Mouse (Mus musculus): ENCODE results near the gene Uck1.

Uck1 gene

GRCm38 (mm10) chr2:32258887-32259533, 949 bp downstream of the Uck1 start:
- DNase-seq (ENCODE audit: low spot score in 2 of 2): no peak

GRCm38 (mm10) chr2:32256273-32256672, 3.7 kb downstream of the Uck1 start:
- no peak for DNase-seq (ENCODE audit: low spot score in 2 of 2)

- no peak for DNase-seq (ENCODE audit: low spot score in 2 of 2)
These were observed 5.4 kb downstream of the Uck1 start for GRCm38 (mm10) chr2:32254563-32254962.

- DNase-seq (ENCODE audit: low spot score in 2 of 2): no peak
These were observed 6.6 kb downstream of the Uck1 start for GRCm38 (mm10) chr2:32253352-32253751.

- DNase-seq (ENCODE audit: low spot score in 2 of 2): no peak
These were observed 7.3 kb downstream of the Uck1 start for GRCm38 (mm10) chr2:32252658-32253057.

- no peak for DNase-seq (ENCODE audit: low spot score in 2 of 2)
These were observed 8.0 kb downstream of the Uck1 start for GRCm38 (mm10) chr2:32251791-32252527.

GRCm38 (mm10) chr2:32248377-32249361, 11.3 kb downstream of the Uck1 start:
- DNase-seq (ENCODE audit: low spot score in 2 of 2): peak in 1 of 2 experiments; percentile 41

GRCm38 (mm10) chr2:32246741-32247140, 13.2 kb downstream of the Uck1 start:
- no peak for DNase-seq (ENCODE audit: low spot score in 2 of 2)

- DNase-seq (ENCODE audit: low spot score in 2 of 2): no peak
These were observed 17.0 kb downstream of the Uck1 start for GRCm38 (mm10) chr2:32242986-32243385.

GRCm38 (mm10) chr2:32240591-32240990, 19.4 kb downstream of the Uck1 start:
- no peak for DNase-seq (ENCODE audit: low spot score in 2 of 2)

GRCm38 (mm10) chr2:32238708-32239435, 21.1 kb downstream of the Uck1 start:
- DNase-seq (ENCODE audit: low spot score in 2 of 2): no peak

GRCm38 (mm10) chr2:32237571-32237970, 22.4 kb downstream of the Uck1 start:
- DNase-seq (ENCODE audit: low spot score in 2 of 2): no peak

- peak; percentile 51 to 52 for DNase-seq (ENCODE audit: low spot score in 2 of 2)
These were observed 23.0 kb downstream of the Uck1 start for GRCm38 (mm10) chr2:32236760-32237487.

- peak; percentile 89 to 91 for DNase-seq (ENCODE audit: low spot score in 2 of 2)
These were observed 23.8 kb downstream of the Uck1 start, which contains the start of gene Pomt1 for GRCm38 (mm10) chr2:32235886-32236759. TSS of gene Pomt1 (plus strand) at chr2:32236590.

- DNase-seq (ENCODE audit: low spot score in 2 of 2): no peak
These were observed 24.5 kb downstream of the Uck1 start for GRCm38 (mm10) chr2:32235433-32235832.

GRCm38 (mm10) chr2:32222057-32222456, 37.9 kb downstream of the Uck1 start:
- no peak for DNase-seq (ENCODE audit: low spot score in 2 of 2)

- no peak for DNase-seq (ENCODE audit: low spot score in 2 of 2)
These were observed 38.4 kb downstream of the Uck1 start for GRCm38 (mm10) chr2:32221577-32221976.

- no peak for DNase-seq (ENCODE audit: low spot score in 2 of 2)
These were observed 39.0 kb downstream of the Uck1 start for GRCm38 (mm10) chr2:32220969-32221368.

GRCm38 (mm10) chr2:32220021-32220420, 39.9 kb downstream of the Uck1 start:
- peak in 1 of 2 experiments; percentile 47 for DNase-seq (ENCODE audit: low spot score in 2 of 2)

- DNase-seq (ENCODE audit: low spot score in 2 of 2): no peak
These were observed 40.5 kb downstream of the Uck1 start for GRCm38 (mm10) chr2:32219501-32219900.

Data from heart, adult 9 months (tissue).